Comparison of ENCODE assay signal across 18 mouse cellular contexts in genomic region chr2:163947976-163948375, GRCm38 (mm10). TPM values are rescaled to one million over a fixed set of nuclear protein-coding genes. Genes with fewer than 3 reads are reported as not detected.
A peak's percentile ranks its signal among the peaks of the same experiment; 100 is the strongest.
DNase-seq lines count a peak whose midpoint lies in the region.
"Had no signal": no experiment of that assay in that cellular context is flagged by ENCODE, and none has a peak within 500 bp of the region (broad histone marks: within the 10 kb centered on the region; RNA-seq: fewer than 3 reads in every experiment).

No protein-coding gene starts in this region.

- intact Hi-C loops in heart, postnatal 14 days (cut with DNase I): no loop called here

- peak; percentile 18 for DNase-seq in testis, postnatal 14 days (ENCODE audit: low spot score)
- DNase-seq in testis, postnatal 10 days (ENCODE audit: low spot score): no peak
- DNase-seq in cerebellum, adult 11-12 months: peak; percentile 86
- peak; percentile 36 to 43 for DNase-seq in cerebellum, postnatal 10 days
- DNase-seq in urinary bladder, postnatal 10 days (ENCODE audit: low spot score): no peak
- DNase-seq in thymus, adult 18-20 months: no peak
- DNase-seq in heart, postnatal 14 days: no peak
- DNase-seq: adrenal gland, postnatal 36 days; forebrain, postnatal 0 days; gastrocnemius, postnatal 25 days; heart, adult 2 months; heart, postnatal 36 days; kidney, adult 18-20 months; liver; lung, postnatal 36 days; thymus, postnatal 4 days had no signal

RNA-seq across cellular contexts. Expression of gene Rims4, which starts 29.5 kb away (rescaled TPM):
- under 1 TPM; 0.10 to 0.15 TPM for total RNA-seq in heart, postnatal 14 days (2021)
- total RNA-seq: monocyte, adult 5-6 weeks; neutrophil, adult 5-6 weeks had no signal

RNA-seq across cellular contexts. Expression of gene Ywhab, which starts 46.8 kb away (rescaled TPM):
- total RNA-seq in heart, postnatal 14 days (2021): 10 to 100 TPM; 93.5 to 98.0 TPM

Comparison
In these comparisons a context has a peak if more than half of its experiments do, and no peak if none do; other contexts are left out.
1. DNase-seq: peak in testis, postnatal 14 days (single experiment), cerebellum, adult 11-12 months (single experiment) and cerebellum, postnatal 10 days (2 of 2); none in testis, postnatal 10 days (single experiment), urinary bladder, postnatal 10 days (single experiment), thymus, adult 18-20 months (0 of 2) and heart, postnatal 14 days (0 of 2).